Mouse (Mus musculus) layer of hippocampus, adult 8-10 months (tissue): Measurements from ENCODE around the gene Akap2. TPM values are rescaled to one million over a fixed set of nuclear protein-coding genes. Genes with fewer than 3 reads are reported as not detected.

Source experiments
- DNase-seq, 2 experiments: peaks; one replicate each; pipeline ENCODE4 v3.0.0; 2022; ENCODE audit warnings: low spot score in 2 of 2
- total RNA-seq, 4 experiments: library from RNA; stranded (reverse); gene quantifications; 2 replicates each; pipeline ENCODE4 v1.2.4; 2022

The Akap2 gene
- total RNA-seq, 4 experiments from 2014 or later, result 43.3 to 49.6 (median 48.5) TPM

GRCm38 (mm10) chr4:57701576-57701975 lies 15.9 kb upstream of the Akap2 start:
- DNase-seq, result no peak

DNA sequence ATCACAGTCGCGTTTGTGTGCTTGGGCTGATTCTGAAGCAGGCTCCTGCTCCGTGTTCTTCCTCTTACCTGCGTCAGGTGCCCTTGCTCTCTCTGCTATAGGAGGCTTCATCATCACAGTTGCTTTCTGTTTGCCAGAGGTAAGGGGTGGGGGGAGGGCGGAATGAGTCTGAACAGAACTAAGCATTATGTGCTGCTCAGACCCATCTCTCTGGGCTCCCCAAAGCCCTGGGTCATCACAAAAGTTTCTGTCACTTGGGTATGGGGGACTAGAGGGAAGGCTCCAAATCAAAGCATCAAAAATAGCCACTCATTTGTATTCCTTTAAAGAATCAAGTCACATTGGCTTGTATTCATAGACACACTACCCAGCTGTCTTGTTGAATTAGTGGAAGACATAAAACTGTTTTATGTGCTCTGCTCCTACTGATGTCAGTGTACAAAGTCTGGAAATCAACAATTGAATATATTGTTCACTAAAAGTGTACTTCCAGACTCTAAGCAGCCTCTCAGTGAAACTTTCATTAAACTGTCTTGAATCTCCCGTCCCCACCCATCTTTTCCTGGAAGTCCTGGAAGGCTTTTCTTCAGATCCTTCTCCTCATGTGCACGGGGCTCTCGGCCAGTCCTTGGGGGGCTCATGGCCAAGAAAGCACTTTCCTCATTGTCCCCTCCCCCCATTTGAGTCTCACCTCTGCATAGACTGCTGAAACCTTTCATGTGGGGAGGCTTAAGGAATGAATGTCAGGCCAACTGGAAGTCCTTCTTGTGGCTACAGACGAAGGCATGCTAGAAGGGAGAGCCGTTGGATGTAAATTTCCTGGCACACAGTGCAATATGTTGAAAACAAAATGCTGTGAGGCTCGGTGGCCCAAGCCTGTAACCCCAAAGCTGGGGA lies 13.6 kb upstream of the Akap2 start:
- no peak for DNase-seq

DNA sequence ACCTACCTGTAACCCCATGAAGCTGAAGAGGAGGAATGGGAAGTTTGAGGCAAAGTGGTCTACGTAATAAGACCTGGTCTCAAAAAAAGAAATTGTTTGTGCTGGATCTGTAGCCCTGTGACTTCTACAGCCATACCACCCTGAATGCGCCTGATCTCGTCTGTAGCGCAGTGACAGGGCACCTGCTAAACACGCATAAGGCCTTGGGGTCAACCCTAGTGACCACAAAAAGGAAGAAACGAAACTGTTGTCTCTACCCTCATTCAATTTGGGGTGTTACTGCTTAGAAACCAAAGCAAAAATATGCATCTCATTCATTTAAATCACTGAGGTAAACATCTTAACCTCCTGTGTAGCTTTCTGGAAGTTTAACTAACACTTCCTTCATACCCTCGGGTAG lies 12.9 kb upstream of the Akap2 start:
- DNase-seq, result no peak

DNA sequence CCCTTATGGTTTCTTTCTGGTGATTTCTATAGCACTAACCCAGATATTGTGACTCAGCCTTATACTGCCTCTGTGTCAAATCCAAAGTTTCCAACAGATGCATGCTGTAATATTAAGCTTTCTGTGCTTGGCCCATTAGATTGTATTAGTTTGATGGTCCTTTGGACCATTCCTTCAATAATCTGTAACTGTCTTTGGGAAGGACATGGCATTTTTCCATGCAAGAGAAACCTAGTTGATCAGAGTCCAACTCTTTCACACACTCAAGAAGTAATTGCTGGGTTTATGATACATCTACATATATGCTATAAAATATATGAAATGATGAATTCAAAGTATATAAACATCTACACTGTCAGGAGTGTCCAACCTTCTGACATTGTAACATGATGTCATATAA lies 1.6 kb upstream of the Akap2 start:
- no peak for DNase-seq

GRCm38 (mm10) chr4:57716735-57717134 lies 722 bp upstream of the Akap2 start:
- no peak for DNase-seq

- no peak for DNase-seq
Measured at GRCm38 (mm10) chr4:57719370-57719769, 1.9 kb downstream of the Akap2 start.

GRCm38 (mm10) chr4:57720869-57721361 lies 3.5 kb downstream of the Akap2 start:
- peak in 1 of 2 experiments; percentile 52 for DNase-seq

GRCm38 (mm10) chr4:57722296-57722695 lies 4.8 kb downstream of the Akap2 start:
- no peak for DNase-seq

DNA sequence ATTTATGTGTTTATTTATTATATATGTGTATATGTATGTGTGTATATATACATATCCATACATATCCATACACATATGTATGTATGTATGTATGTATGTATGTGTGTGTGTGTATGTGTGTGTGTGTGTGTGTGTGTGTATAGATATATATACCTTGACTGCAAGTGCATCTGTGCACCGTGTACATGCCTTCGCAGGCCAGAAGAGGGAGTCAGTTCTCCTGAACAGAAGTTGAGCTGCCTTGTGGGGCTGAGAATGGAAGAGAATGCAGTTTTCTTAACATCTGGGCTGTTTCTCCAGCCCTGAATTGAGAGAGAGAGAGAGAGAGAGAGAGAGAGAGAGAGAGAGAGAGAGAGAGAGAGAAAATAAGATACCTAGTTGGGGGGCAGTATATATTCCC lies 6.2 kb downstream of the Akap2 start:
- DNase-seq, result no peak

- no peak for DNase-seq
Measured at GRCm38 (mm10) chr4:57725569-57725968, 8.1 kb downstream of the Akap2 start.

DNA sequence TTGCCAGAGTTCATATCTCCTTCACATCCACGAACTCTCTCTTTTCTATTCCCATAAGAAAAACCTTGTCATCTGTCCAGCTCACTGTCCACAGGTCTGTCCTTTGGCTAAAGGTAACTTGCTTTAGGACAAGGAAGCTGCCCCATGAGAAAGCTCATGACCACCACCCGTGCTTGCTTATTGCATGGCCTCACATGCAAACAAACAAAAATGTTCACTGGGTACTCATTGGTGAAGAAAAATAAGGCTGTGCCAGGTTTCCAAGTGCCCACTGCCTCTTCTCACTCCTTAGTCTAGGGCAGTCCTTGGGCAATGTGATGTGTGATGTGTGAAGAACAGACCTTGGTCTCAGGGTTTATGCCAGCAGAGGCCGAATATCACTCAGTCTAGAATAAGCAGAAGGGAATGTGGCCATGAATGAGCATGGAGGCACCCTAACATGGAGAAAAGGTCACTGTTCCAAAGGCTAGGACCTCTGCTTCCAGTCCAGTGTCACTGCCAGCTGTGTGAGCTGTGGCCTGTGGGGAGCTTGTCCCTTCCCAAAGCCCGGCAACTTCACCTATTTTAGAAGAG lies 11.2 kb downstream of the Akap2 start:
- no peak for DNase-seq

GRCm38 (mm10) chr4:57730047-57730446 lies 12.6 kb downstream of the Akap2 start:
- no peak for DNase-seq

DNA sequence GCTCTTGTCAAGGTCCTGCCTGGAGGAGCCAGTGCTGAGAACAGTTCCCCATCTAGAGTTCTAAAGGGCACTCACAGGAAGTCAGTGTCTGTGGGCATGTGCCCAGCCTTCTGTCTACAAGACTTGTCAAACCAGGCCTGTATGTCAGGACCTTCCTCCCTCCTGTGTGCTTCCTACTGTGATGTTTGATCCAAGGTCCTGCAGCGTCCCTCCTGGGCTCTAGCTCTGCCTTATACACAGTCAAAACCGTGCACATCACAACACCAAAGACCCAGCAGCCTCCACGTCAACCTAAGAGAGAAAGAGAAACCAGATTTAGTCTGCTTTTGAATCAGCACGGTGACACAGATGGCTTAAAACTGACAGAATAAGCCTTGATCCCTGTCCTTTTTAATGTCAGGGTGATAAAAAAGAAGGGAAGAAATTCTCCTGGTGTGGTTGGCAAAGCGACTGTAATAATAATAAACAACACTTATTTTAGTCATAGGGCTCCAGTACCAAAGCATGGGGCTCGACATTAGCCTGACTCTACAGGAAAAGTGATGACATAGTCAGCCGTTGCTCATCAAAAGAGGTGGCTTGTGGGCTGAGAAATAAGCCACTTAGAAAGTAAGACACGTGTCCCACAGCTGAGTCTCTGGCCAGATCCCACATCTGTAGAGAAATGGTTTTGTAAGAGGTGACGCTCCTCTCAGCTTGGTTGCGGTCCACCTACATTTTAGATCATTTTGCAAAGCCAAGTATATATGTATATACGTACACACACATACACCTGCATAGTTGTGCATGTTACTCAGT lies 13.5 kb downstream of the Akap2 start:
- no peak for DNase-seq

DNA sequence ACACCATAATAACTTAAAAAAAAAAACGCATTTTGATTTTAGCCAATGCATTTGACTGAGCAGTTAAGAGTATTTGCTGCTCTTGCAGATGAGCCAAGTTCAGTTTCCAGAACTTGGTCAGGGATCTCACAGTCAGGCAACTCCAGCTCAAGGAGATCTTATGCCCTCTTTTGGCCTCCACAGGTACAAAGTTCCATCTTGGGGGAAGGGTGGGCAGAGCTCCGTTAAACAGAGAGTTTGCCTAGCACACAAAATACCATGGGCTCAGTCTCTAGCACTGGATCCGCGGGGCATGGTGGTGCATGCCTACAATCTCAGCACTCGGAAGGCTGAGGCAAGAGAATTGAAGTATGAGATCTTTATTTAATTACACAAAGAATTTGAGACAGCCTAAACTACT lies 14.9 kb downstream of the Akap2 start:
- no peak for DNase-seq

- peak; percentile 29 to 39 for DNase-seq
Measured at GRCm38 (mm10) chr4:57733445-57733844, 16.0 kb downstream of the Akap2 start.

DNA sequence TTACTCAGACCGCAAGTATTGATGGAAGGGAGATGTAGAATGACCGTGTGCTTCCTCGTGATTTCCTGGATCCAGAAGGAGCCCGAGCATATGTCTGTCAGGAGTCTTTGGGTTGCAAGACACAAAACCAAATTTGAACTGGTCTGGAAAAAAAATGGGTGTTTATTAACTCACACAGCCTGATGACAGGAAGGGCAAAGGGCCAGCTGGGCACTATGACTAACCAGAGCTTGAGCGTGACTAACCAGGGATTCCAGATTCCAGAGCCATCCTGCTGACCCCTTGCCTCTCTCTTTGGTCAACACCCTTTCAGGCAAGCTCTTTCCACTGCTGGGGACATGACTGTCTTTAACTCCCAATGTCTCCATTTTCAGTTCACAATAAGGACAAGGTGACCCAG lies 18.0 kb downstream of the Akap2 start:
- no peak for DNase-seq

DNA sequence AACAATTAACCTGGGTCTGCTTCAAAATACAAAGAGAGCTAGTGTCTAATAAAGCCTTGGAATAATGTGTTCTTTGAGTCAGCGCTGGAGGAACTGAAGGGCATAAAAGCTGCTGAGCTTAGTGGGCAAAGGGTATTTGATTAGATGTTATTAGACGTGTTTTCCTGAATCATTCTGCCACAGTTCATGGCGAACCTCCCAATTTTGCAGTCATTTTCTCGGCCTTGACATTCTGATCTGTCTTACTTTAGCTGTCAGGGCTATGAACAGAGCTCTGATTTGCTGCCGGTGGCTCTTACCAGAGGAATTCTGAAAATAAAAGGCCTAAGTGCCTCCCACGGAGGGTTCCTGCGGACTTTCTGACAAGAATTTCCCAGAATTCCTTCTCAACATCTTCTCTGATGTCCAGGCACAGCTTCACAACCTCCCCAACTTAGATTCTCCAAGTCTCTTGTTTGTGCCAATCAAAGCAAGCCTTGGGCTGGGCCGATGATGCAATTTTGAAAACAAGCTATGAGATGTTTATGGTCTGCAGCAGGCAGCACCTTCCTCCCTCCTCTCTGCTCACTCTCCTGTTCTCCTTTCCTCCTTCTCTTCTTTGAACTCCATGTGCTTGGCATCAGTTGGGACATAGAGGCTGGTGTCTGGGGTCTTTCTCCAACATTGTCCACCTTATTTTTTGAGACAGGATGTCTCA lies 21.5 kb downstream of the Akap2 start:
- no peak for DNase-seq

DNA sequence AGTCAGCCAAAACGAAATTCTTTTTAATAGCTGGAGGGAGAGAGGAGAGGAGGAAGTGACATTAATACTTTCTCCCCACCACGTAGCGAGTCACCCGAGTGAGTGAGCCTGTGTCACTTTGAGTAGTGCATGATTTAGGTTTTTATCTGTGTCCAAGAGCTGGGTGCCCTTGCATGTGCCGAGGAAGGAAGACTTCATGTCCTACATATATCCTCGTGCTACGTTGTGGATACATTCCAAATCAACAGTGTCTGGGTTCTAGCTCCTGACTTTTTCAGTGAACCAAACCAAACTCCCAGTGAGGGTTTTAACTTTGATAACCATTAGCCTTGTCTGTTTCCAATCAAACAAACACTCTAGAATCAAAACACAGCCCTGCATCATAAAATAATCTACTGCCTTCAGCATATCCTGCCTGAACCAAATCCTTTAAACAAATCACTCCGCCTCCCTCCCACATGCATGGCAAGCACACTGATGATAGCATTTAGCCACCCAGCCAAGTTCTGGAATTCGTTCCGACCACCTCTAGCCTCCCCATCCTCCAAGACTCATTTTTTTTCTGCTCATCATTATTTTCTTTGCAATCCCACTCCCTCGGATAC lies 26.0 kb downstream of the Akap2 start:
- no peak for DNase-seq

GRCm38 (mm10) chr4:57750651-57751050 lies 33.2 kb downstream of the Akap2 start:
- DNase-seq, result no peak

GRCm38 (mm10) chr4:57751054-57751453 lies 33.6 kb downstream of the Akap2 start:
- DNase-seq, result no peak

GRCm38 (mm10) chr4:57751566-57751965 lies 34.1 kb downstream of the Akap2 start:
- no peak for DNase-seq
